Mouse (Mus musculus) CH12.LX (cell line): Measurements from ENCODE around the gene Cdca7.

Source experiments
- BHLHE40 ChIP-seq: IDR thresholded peaks from 2 replicates; pipeline ENCODE4 v1.6.1; 2011; ENCODE audit warnings: mild to moderate bottlenecking, low read depth, low read length, improper control_type of control experiment
- CHD1 ChIP-seq: IDR thresholded peaks from 2 replicates; pipeline ENCODE4 v1.6.1; 2012; ENCODE audit warnings: low read depth, low read length, improper control_type of control experiment, inconsistent platforms
- ELF1 ChIP-seq: IDR thresholded peaks from 2 replicates; pipeline ENCODE4 v1.6.1; 2014; ENCODE audit warnings: low read depth, mild to moderate bottlenecking, inconsistent platforms, low read length, improper control_type of control experiment
- POLR2A ChIP-seq: IDR thresholded peaks from 2 replicates; pipeline ENCODE4 v1.6.1; 2011; ENCODE audit warnings: low read depth, mild to moderate bottlenecking, improper control_type of control experiment, low read length

GRCm38 (mm10) chr2:72438941-72439533, 36.9 kb upstream of the Cdca7 start:
- TF ChIP-seq ELF1 (no peak), CHD1 (no peak), BHLHE40 (no peak), POLR2A (no peak)
